Mouse (Mus musculus): ENCODE measurements around the gene Ubxn4. TPM values are rescaled to one million over a fixed set of nuclear protein-coding genes. Genes with fewer than 3 reads are reported as not detected.

The Ubxn4 gene
- polyA plus RNA-seq, 1 experiment from 2014 or later = 53.8 TPM

GRCm38 (mm10) chr1:128327165-128327564, 83.4 kb downstream of the Ubxn4 start:
- Histone ChIP-seq H3K27me3 (ENCODE audit: control insufficient read depth, insufficient read depth, low read length) (no peaks in the 10 kb centered on the region), H3K9ac (ENCODE audit: low read length) (no peak overlapping the region), H3K4me3 (ENCODE audit: low read length) (no peak overlapping the region), H3K4me1 (ENCODE audit: control insufficient read depth, insufficient read depth, low read length) (no peaks in the 10 kb centered on the region), H3K4me2 (ENCODE audit: low read depth, low read length) (no peak overlapping the region), H3K27ac (ENCODE audit: low read length) (no peak overlapping the region), H3K36me3 (ENCODE audit: control insufficient read depth, insufficient read depth) (peaks cover 19% of the 10 kb centered on the region), H3K9me3 (replicated peaks; ENCODE audit: control insufficient read depth, low read length) (no peaks in the 10 kb centered on the region)
- ATAC-seq (replicated peaks; ENCODE audit: extremely low read depth, insufficient read depth, low FRiP score) = no peak
- WGBS = 83% methylated on average over 1 of the region's 1 CpGs

GRCm38 (mm10) chr1:128328218-128328617, 84.5 kb downstream of the Ubxn4 start, which contains the start of gene Lct:
Gene Lct, minus strand, starts transcription at chr1:128328318.
- Histone ChIP-seq H3K36me3 (ENCODE audit: control insufficient read depth, insufficient read depth) (peaks cover 29% of the 10 kb centered on the region), H3K4me3 (ENCODE audit: low read length) (no peak within 1 kb of the TSS), H3K27ac (ENCODE audit: low read length) (no peak within 1 kb of the TSS), H3K9me3 (replicated peaks; ENCODE audit: control insufficient read depth, low read length) (no peaks in the 10 kb centered on the region), H3K9ac (ENCODE audit: low read length) (no peak within 1 kb of the TSS), H3K4me1 (ENCODE audit: control insufficient read depth, insufficient read depth, low read length) (no peaks in the 10 kb centered on the region), H3K4me2 (ENCODE audit: low read depth, low read length) (no peak within 1 kb of the TSS), H3K27me3 (ENCODE audit: control insufficient read depth, insufficient read depth, low read length) (no peaks in the 10 kb centered on the region)
- no peak for ATAC-seq (replicated peaks; ENCODE audit: extremely low read depth, insufficient read depth, low FRiP score)
- WGBS = 77% methylated on average over 3 of the region's 3 CpGs

MicroRNA genes within 50 kb of the gene (microRNA counts, 519-probe panel; counts per million panel counts)
- 2,666 counts per million, percentile 67 among the panel's probes with 10 or more counts for microRNA mmu-miR-128

Small RNA genes within 50 kb of the gene (microRNA-seq; reads per million reads assigned to microRNA genes)
- 239 reads per million, percentile 64 among the genes with 10 or more reads in this experiment for gene Mir128-1

Other genes starting within 250 kb of the Ubxn4 start
- gene Zranb3, start 140.9 kb upstream of the Ubxn4 start, polyA plus RNA-seq (2015; fragmentation: Nextera tagmentation; extraction: Ambion mirVana) = 6.1 and 7.1 TPM in 2 replicates
- gene R3hdm1, start 140.7 kb upstream of the Ubxn4 start, polyA plus RNA-seq (2015; fragmentation: Nextera tagmentation; extraction: Ambion mirVana) = 47.0 and 47.8 TPM in 2 replicates
- gene Lct, start 84.4 kb downstream of the Ubxn4 start, polyA plus RNA-seq (2015; fragmentation: Nextera tagmentation; extraction: Ambion mirVana) = 0.09 TPM in 1 of 2 replicates, not detected in the other
- 145 and 172 TPM in 2 replicates for gene Mcm6, start 115.7 kb downstream of the Ubxn4 start, polyA plus RNA-seq (2015; fragmentation: Nextera tagmentation; extraction: Ambion mirVana)
- 94.9 and 121 TPM in 2 replicates for gene Dars, start 173.4 kb downstream of the Ubxn4 start, polyA plus RNA-seq (2015; fragmentation: Nextera tagmentation; extraction: Ambion mirVana)